Mouse (Mus musculus) heart, postnatal 0 days (tissue): ENCODE measurements around the gene D1Ertd622e.

Source experiments
- CTCF ChIP-seq: IDR thresholded peaks from 2 replicates; pipeline ENCODE4 v1.5.1; 2016; ENCODE audit warnings: antibody characterized with exemption, control low read depth, low read depth
- EP300 ChIP-seq: IDR thresholded peaks from 2 replicates; pipeline ENCODE4 v1.6.1; 2016; ENCODE audit warnings: antibody characterized with exemption, low read depth

DNA sequence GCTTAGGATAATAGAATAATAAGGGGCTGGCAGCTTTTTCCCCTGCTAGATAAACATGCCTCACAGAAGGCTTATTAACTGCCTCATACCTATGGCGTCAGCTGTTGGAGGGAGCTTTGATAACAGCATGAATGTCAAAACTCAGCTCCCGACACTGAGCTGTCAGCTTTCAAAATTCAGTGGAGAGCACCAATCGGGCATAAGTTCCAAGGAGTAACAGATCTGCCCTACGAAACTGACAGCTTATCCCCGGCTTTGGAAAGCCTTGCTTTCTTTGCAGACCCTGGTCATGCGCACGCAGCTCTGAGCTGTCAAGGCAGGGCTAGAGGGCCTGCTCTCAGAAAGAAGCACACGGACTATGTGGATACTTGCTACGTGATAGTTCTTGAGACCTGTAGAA, 91.1 kb downstream of the D1Ertd622e start:
- TF ChIP-seq CTCF (no peak), EP300 (no peak)
